Mouse (Mus musculus) cerebellum, adult 2 months (tissue): ENCODE measurements at regions not wholly inside any gene's neighbourhood (a gene's known extent, or its start where the extent isn't known, plus 50 kb on each side); places are given as distances from the start of the nearest gene placed in this dataset.
A peak's percentile ranks its signal among the peaks of the same experiment; 100 is the strongest.

Source experiments
- DNase-seq, 2 experiments: peaks; one replicate each; pipeline ENCODE4 v3.0.0; 2021
- H3K27ac ChIP-seq: fragments of 200-500 bp; 2 replicates; pipeline ENCODE4 v1.5.1; 2012; ENCODE audit warnings: low read length, control low read depth, inconsistent platforms; ENCODE audit not compliant: insufficient read depth
- H3K27me3 ChIP-seq: fragments of 200-500 bp; 2 replicates; pipeline ENCODE4 v1.6.1; 2012; ENCODE audit warnings: inconsistent platforms, mild to moderate bottlenecking, low read length, moderate library complexity; ENCODE audit not compliant: control insufficient read depth, insufficient read depth
- H3K4me1 ChIP-seq: fragments of 200-500 bp; 2 replicates; pipeline ENCODE4 v1.6.1; 2011; ENCODE audit warnings: low read length; ENCODE audit not compliant: control insufficient read depth, insufficient read depth
- H3K4me3 ChIP-seq: fragments of 200-500 bp; replicated peaks from 2 replicates; pipeline ENCODE3; 2011; ENCODE audit warnings: mild to moderate bottlenecking, low read depth, low read length, control low read depth; ENCODE audit not compliant: insufficient read depth
- CTCF ChIP-seq: fragments of 200-500 bp; IDR thresholded peaks from 2 replicates; pipeline ENCODE4 v1.5.1; 2011; ENCODE audit warnings: low read depth, mild to moderate bottlenecking, control low read depth, low read length, moderate library complexity, borderline replicate concordance; ENCODE audit not compliant: insufficient read depth
- POLR2A ChIP-seq: fragments of 200-500 bp; IDR thresholded peaks from 2 replicates; pipeline ENCODE4 v1.6.1; 2011; ENCODE audit warnings: low read length, control low read depth, borderline replicate concordance; ENCODE audit not compliant: insufficient read depth
- WGBS: fragments of 180-500 bp; shearing (Covaris S2); methylation state at CpG from one replicate; pipeline ENCODE4 v1.1.7; 2018; 5-methylcytosine and 5-hydroxymethylcytosine counted together

DNA sequence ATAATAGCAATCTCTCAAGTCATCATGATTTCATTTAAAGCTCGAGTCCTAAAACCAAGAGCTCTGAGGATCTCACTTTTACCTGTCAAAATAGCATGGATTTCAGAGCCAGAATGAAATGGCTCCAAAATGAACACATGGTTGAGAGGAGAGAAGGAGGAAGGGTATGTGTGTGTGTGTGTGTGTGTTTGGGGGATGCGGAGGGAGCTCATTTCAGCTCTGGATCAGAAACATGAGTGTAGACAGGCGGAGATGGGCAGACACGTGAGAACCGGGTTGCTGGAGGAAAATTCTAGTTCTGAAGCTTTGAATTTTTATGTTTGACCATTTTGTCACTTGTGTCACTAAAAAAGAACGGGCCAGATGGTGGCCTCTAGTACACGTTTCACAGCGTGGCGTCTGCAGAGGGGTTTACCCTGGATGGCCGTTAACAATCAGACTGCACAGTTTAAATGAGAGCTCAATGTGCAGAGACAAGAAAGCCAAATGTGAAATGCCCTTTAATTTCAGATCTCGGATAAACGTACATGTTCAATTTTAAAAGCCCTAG is 232.5 kb upstream of the Tbc1d5 start:
- Histone ChIP-seq H3K4me1 (0 out of 2 replicates have a peak, but pooled peaks cover 2% of the 10 kb centered on the region), H3K4me3 (no peak overlapping the region), H3K27ac (no peak overlapping the region), H3K27me3 (no peaks in the 10 kb centered on the region)
- no peak for DNase-seq
- TF ChIP-seq CTCF, result no peak
- no peak for TF ChIP-seq POLR2A
- 47% methylated on average over 12 of the region's 12 CpGs for WGBS

- 66% methylated on average over 5 of the region's 5 CpGs for WGBS
- Histone ChIP-seq H3K27ac (no peak overlapping the region), H3K4me3 (no peak overlapping the region), H3K27me3 (no peaks in the 10 kb centered on the region), H3K4me1 (0 out of 2 replicates have a peak, but pooled peaks cover 2% of the 10 kb centered on the region)
- no peak for TF ChIP-seq CTCF
- TF ChIP-seq POLR2A, result no peak
- DNase-seq, result no peak
Measured at GRCm38 (mm10) chr17:51408894-51409293, 229.7 kb upstream of the Tbc1d5 start.

GRCm38 (mm10) chr17:51408367-51408766 is 229.2 kb upstream of the Tbc1d5 start:
- H3K4me3 ChIP-seq, result no peak overlapping the region
- H3K27me3 ChIP-seq, result no peaks in the 10 kb centered on the region
- H3K27ac ChIP-seq, result no peak overlapping the region
- no peak for TF ChIP-seq POLR2A
- no peak for TF ChIP-seq CTCF
- H3K4me1 ChIP-seq, result 0 out of 2 replicates have a peak, but pooled peaks cover 2% of the 10 kb centered on the region
- WGBS, result 82% methylated on average over 3 of the region's 3 CpGs
- DNase-seq, result no peak

DNA sequence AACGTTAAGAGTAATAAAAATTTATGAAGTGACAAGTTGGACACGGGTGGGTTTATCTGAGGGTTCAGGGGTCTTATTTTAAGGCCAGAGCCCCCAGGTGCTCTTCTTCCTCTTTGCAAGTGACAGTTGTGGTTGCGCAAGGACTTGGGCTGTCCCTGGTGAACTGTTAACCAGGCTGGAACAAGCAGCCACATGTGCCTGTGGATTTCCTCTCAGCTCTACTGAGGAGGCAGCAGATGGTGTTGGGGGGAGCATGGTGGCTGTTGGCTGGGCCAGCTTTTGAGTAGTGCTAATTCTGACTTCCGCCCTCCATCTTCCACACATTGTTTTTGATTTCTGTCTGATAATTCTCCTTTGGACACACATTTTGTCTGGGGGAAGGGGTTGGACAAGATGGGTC is 227.9 kb upstream of the Tbc1d5 start:
- H3K4me3 ChIP-seq, result no peak overlapping the region
- no peak for DNase-seq
- TF ChIP-seq POLR2A (no peak), CTCF (no peak)
- no peak overlapping the region for H3K27ac ChIP-seq
- H3K4me1 ChIP-seq, result 0 out of 2 replicates have a peak, but pooled peaks cover 2% of the 10 kb centered on the region
- 75% methylated on average over 4 of the region's 4 CpGs for WGBS
- H3K27me3 ChIP-seq, result no peaks in the 10 kb centered on the region

GRCm38 (mm10) chr17:51405059-51405458 is 225.9 kb upstream of the Tbc1d5 start:
- Histone ChIP-seq H3K4me1 (no peaks in the 10 kb centered on the region), H3K27ac (no peak overlapping the region), H3K27me3 (no peaks in the 10 kb centered on the region), H3K4me3 (no peak overlapping the region)
- WGBS, result 87% methylated on average over 3 of the region's 3 CpGs
- no peak for DNase-seq
- TF ChIP-seq POLR2A (no peak), CTCF (no peak)

DNA sequence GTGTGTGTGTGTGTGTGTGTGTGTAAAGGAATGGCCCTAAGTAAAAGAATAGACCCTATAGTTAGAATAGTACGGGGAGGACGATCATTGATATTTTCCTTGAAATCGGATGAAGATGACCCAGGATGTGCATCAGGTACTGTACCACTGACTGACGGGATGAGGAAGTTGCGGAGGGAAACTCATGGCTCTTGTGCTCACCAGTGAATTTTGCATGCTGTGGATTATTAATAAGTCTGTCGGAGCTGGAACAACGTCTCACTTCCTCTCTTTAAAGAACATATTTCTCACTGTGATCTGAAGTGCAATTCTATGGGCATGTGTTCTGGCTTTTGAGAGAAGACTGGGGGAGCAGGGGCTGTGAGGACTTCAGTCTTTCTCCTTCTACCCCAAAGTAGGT is 218.8 kb upstream of the Tbc1d5 start:
- no peak for DNase-seq
- TF ChIP-seq POLR2A (no peak), CTCF (no peak)
- H3K4me1 ChIP-seq, result no peaks in the 10 kb centered on the region; the same call in 1 of the 2 replicates
- no peaks in the 10 kb centered on the region; the same call in 1 of the 2 replicates for H3K27me3 ChIP-seq
- WGBS, result 83% methylated on average over 7 of the region's 7 CpGs
- H3K27ac ChIP-seq, result no peak overlapping the region
- no peak overlapping the region for H3K4me3 ChIP-seq

DNA sequence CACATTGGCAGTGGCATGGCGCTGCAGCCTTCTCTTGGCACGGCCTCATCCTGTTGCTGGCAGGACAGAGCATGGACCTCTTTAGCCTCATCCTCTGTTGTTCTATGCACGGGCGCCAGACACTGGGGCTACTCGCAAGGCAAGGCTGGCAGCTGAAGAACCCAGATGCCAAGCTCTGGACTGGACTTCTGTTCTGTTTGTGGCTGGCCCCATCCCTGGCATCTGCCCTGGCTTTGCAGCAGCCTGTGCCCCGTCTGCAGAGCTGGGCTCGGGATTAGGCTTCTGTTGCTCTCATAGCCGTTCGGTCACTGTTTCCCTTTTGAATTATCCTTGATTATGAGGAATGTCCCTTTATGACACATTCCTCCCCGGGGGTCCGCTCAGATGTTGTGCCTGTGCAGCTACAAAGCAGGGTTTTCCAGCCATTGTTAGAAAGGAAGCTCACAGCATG is 214.6 kb upstream of the Tbc1d5 start:
- peak overlapping the region; percentile 22 for H3K4me3 ChIP-seq
- no peak overlapping the region for H3K27ac ChIP-seq
- TF ChIP-seq CTCF, result no peak
- TF ChIP-seq POLR2A, result no peak
- 2% methylated on average over 11 of the region's 11 CpGs for WGBS
- no peaks in the 10 kb centered on the region for H3K27me3 ChIP-seq
- DNase-seq, result peak; percentile 43 to 66
- no peaks in the 10 kb centered on the region; the same call in 1 of the 2 replicates for H3K4me1 ChIP-seq

- H3K4me3 ChIP-seq, result no peak overlapping the region
- TF ChIP-seq POLR2A (no peak), CTCF (no peak)
- 92% methylated on average over 10 of the region's 10 CpGs for WGBS
- H3K27me3 ChIP-seq, result no peaks in the 10 kb centered on the region
- no peaks in the 10 kb centered on the region; the same call in 1 of the 2 replicates for H3K4me1 ChIP-seq
- H3K27ac ChIP-seq, result no peak overlapping the region
- no peak for DNase-seq
Measured at GRCm38 (mm10) chr17:51391871-51392270, 212.7 kb upstream of the Tbc1d5 start.

GRCm38 (mm10) chr17:51382552-51382951 is 203.4 kb upstream of the Tbc1d5 start:
- TF ChIP-seq POLR2A (no peak), CTCF (no peak)
- 84% methylated on average over 6 of the region's 6 CpGs for WGBS
- Histone ChIP-seq H3K27ac (no peak overlapping the region), H3K27me3 (no peaks in the 10 kb centered on the region), H3K4me3 (no peak overlapping the region), H3K4me1 (no peaks in the 10 kb centered on the region)
- no peak for DNase-seq
